Mouse (Mus musculus) embryonic fibroblast, embryonic 13.5 days (primary cell): ENCODE results near the gene Hs3st2.

Source experiments
- CTCF ChIP-seq: IDR thresholded peaks from 2 replicates; pipeline ENCODE4 v1.5.1; 2011; ENCODE audit warnings: mild to moderate bottlenecking, control low read depth, low read length, moderate library complexity, borderline replicate concordance; ENCODE audit not compliant: insufficient read depth
- POLR2A ChIP-seq: IDR thresholded peaks from 2 replicates; pipeline ENCODE4 v1.6.1; 2011; ENCODE audit warnings: low read depth, mild to moderate bottlenecking, control low read depth, low read length, moderate library complexity

- TF ChIP-seq CTCF (no peak), POLR2A (no peak)
Observed at GRCm38 (mm10) chr7:121456716-121457115, 65.1 kb downstream of the Hs3st2 start.
